Mouse (Mus musculus): ENCODE data around the gene Vamp2. TPM values are rescaled to one million over a fixed set of nuclear protein-coding genes. Genes with fewer than 3 reads are reported as not detected.

Vamp2 gene
- polyA plus RNA-seq, 1 experiment from 2014 or later, result 174 TPM

DNA sequence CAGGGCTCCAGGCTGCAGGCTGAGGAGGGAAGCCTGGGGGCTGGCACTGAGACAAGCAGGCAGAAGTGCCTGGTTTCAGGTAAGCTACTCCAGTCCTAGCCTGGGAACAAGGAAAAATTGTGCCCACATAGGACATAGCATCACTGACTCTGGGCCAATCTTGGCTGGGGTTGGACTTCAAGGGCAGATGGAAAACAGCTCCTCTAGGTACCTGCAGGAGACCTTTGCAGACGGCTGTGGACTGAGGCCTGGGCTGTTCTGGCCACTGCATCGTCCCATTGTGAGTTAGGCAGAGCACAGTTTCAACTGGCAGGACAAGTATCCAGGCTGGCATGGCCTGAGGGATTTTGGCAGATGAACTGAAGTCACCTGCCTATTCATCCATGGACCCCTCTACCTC lies 17.5 kb downstream of the Vamp2 start:
- Histone ChIP-seq H3K9me3 (no peaks in the 10 kb centered on the region), H3K4me2 (replicated peaks) (no peak overlapping the region), H3K4me3 (no peak overlapping the region), H3K27me3 (replicated peaks) (no peaks in the 10 kb centered on the region), H3K9ac (no peak overlapping the region), H3K36me3 (peaks cover 87% of the 10 kb centered on the region), H3K4me1 (no peaks in the 10 kb centered on the region), H3K27ac (no peak overlapping the region)
- ATAC-seq (ENCODE audit: low FRiP score, low read depth), result no peak
- WGBS, result 81% methylated on average over 2 of the region's 2 CpGs

DNA sequence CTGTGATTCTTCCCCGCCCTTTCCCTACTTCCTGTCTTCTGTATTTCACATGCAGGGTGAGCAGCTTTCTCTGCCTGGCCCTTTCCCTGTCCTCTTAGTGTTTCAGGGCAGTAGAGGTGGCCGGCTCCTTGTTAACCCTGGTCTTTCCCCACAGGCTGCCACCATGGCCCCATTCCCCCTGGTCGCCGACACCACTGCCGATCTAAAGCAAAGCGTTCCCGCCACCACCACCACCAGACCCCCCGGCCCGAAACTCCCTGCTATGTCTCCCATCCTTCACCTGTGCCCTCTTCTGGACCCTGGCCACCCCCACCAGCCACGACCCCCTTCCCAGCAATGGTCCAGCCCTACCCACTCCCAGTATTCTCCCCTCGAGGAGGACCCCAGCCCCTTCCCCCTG lies 18.0 kb downstream of the Vamp2 start:
- H3K4me3 ChIP-seq, result no peak overlapping the region
- H3K9me3 ChIP-seq, result no peaks in the 10 kb centered on the region
- H3K4me1 ChIP-seq, result no peaks in the 10 kb centered on the region
- H3K9ac ChIP-seq, result no peak overlapping the region
- peaks cover 82% of the 10 kb centered on the region for H3K36me3 ChIP-seq
- no peak for ATAC-seq (ENCODE audit: low FRiP score, low read depth)
- H3K4me2 ChIP-seq (replicated peaks), result no peak overlapping the region
- H3K27me3 ChIP-seq (replicated peaks), result no peaks in the 10 kb centered on the region
- 94% methylated on average over 11 of the region's 11 CpGs for WGBS
- no peak overlapping the region for H3K27ac ChIP-seq

DNA sequence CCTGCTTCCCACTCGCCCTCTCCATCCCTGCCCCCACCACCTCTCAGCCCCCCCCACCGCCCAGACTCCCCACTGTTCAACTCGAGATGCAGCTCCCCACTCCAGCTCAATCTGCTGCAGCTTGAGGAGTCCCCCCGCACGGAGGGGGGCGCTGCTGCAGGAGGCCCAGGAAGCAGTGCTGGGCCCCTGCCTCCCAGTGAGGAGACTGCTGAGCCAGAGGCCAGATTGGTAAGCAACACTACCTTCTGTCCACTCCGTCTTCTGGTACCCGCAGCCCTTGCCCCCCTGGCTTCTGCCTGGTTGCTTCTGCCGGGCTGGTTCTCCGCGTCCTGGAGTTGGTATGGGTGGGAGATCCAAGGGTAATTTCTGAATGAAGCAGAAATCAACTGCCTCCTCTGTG lies 18.6 kb downstream of the Vamp2 start:
- H3K4me3 ChIP-seq, result no peak overlapping the region
- H3K36me3 ChIP-seq, result peaks cover 77% of the 10 kb centered on the region

DNA sequence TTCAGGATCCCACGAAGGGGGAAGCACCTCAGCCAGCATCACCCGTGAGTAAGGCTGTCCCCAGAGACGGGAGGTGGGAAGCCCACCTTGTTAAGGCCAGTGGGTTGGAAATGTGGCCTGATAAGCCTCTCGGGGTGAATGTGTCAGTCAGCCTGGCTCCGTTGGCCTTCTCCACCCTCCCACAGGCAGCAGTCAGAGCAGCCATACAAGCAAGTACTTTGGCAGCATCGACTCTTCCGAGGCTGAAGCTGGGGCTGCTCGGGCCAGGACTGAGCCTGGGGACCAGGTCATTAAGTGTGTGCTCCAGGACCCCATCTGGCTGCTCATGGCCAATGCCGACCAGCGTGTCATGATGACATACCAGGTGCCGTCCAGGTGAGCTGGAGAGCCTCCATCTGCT lies 19.4 kb downstream of the Vamp2 start:
- Histone ChIP-seq H3K27ac (no peak overlapping the region), H3K4me3 (no peak overlapping the region), H3K4me2 (replicated peaks) (no peak overlapping the region), H3K27me3 (replicated peaks) (no peaks in the 10 kb centered on the region), H3K9me3 (no peaks in the 10 kb centered on the region), H3K36me3 (peaks cover 69% of the 10 kb centered on the region), H3K4me1 (no peaks in the 10 kb centered on the region), H3K9ac (no peak overlapping the region)
- no peak for ATAC-seq (ENCODE audit: low FRiP score, low read depth)
- WGBS, result 92% methylated on average over 11 of the region's 11 CpGs

More for the DNA sequence above, 18.6 kb downstream of the Vamp2 start:
- ATAC-seq (ENCODE audit: low FRiP score, low read depth), result no peak
- H3K27ac ChIP-seq, result no peak overlapping the region
- no peak overlapping the region for H3K4me2 ChIP-seq (replicated peaks)
- WGBS, result 92% methylated on average over 11 of the region's 11 CpGs
- H3K4me1 ChIP-seq, result no peaks in the 10 kb centered on the region
- no peak overlapping the region for H3K9ac ChIP-seq
- no peaks in the 10 kb centered on the region for H3K27me3 ChIP-seq (replicated peaks)
- no peaks in the 10 kb centered on the region for H3K9me3 ChIP-seq

DNA sequence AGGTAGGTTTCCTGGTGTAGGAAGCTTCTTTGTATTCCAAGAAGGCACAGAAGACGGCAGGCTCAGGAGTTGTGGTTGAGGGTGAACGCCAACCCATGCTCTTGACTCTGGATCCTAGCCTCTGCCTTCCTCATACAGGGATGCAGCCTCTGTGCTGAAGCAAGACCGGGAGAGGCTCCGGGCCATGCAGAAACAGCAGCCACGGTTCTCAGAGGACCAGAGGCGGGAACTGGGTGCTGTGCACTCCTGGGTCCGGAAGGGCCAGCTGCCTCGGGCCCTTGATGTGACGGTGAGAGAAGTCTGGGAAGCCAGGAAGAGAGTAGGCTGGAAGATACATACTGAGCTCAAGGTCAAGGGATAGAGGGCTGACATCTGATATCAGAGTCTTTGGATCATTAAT lies 19.9 kb downstream of the Vamp2 start:
- peaks cover 63% of the 10 kb centered on the region for H3K36me3 ChIP-seq
- WGBS, result 94% methylated on average over 9 of the region's 9 CpGs

DNA sequence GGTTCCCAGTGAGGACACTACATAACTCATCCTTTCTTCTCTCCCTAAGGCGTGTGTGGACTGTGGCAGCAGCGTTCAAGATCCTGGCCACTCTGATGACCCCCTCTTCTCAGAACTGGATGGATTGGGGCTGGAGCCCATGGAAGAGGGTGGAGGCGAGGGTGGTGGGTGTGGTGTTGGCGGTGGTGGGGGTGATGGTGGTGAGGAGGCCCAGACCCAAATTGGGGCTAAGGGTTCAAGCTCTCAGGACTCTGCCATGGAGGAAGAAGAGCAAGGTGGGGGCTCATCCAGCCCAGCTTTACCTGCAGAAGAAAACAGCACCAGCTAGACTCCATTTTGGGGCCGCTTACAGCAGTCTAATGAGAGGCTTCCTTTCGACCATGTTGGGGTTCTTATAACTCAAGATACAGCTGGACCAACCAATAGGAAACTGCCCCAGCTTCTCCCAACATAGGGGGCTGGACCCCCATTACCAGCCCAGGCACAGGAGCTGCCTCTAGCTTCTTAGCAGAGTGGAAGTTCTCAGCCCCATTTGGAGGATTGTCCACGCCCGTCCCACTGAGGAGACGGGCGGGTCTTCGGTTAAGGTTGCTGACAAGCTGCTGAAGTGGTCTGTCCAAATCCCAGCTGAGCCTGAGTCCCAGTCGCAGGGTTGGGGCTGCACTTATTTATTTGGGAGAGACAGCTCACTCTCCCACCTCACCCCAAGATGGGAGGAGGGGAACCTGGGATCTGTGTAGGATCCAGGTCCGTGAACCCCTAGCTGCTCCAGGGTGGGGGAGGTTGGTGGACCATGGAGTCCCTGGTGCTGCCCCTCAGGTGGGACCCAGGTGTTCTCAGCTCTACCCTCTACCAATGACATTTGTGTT lies 21.0 kb downstream of the Vamp2 start:
- Histone ChIP-seq H3K27ac (no peak overlapping the region), H3K4me3 (no peak overlapping the region), H3K36me3 (peaks cover 53% of the 10 kb centered on the region), H3K9me3 (no peaks in the 10 kb centered on the region), H3K4me1 (no peaks in the 10 kb centered on the region), H3K27me3 (replicated peaks) (no peaks in the 10 kb centered on the region), H3K4me2 (replicated peaks) (no peak overlapping the region), H3K9ac (no peak overlapping the region)
- no peak for ATAC-seq (ENCODE audit: low FRiP score, low read depth)
- 83% methylated on average over 13 of the region's 13 CpGs for WGBS

More for the DNA sequence above, 19.9 kb downstream of the Vamp2 start:
- no peak for ATAC-seq (ENCODE audit: low FRiP score, low read depth)
- no peak overlapping the region for H3K4me3 ChIP-seq
- no peaks in the 10 kb centered on the region for H3K9me3 ChIP-seq
- no peak overlapping the region for H3K4me2 ChIP-seq (replicated peaks)
- H3K4me1 ChIP-seq, result no peaks in the 10 kb centered on the region
- no peaks in the 10 kb centered on the region for H3K27me3 ChIP-seq (replicated peaks)
- no peak overlapping the region for H3K9ac ChIP-seq
- no peak overlapping the region for H3K27ac ChIP-seq

DNA sequence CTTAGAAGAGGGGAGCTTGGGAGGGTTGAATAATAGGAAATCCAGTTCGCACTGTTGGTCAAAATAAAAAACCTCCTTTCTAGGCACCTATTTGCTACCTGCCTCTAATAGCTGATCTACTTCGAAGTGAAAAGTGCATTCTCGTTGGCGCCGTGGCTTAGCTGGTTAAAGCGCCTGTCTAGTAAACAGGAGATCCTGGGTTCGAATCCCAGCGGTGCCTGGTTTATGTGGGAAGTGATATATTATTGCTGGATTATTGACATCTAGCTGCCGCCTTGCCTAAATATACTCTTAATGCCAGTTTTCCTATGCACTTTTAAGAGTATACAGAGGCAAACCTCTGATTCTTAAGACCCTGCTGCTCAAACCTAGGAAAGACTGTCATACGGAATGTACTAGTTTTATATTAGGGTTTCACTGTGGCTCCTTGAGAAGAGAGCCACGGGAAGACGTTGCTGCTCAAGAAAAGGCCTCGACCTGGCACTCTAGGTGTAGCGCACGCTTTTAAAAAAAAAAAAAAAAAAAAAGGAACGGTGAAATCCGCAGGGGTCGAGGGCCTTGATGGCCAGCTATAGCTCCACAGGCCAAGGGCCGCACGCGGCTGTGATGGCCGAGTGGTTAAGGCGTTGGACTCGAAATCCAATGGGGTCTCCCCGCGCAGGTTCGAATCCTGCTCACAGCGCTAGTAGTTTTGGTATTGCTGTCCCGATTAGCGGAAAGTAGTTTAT lies 22.2 kb downstream of the Vamp2 start:
- H3K27ac ChIP-seq, result no peak overlapping the region
- peaks cover 41% of the 10 kb centered on the region for H3K36me3 ChIP-seq
- ATAC-seq (ENCODE audit: low FRiP score, low read depth), result 0 out of 2 replicates have a peak, but pooled peaks have one; percentile 29
- WGBS, result under 1% methylated on average over 30 of the region's 30 CpGs
- no peaks in the 10 kb centered on the region for H3K9me3 ChIP-seq
- no peak overlapping the region; the same call in 1 of the 2 replicates for H3K9ac ChIP-seq
- peak overlapping the region; percentile 56 for H3K4me2 ChIP-seq (replicated peaks)
- H3K27me3 ChIP-seq (replicated peaks), result no peaks in the 10 kb centered on the region; the same call in 1 of the 2 replicates
- H3K4me3 ChIP-seq, result peak overlapping the region; percentile 39
- no peaks in the 10 kb centered on the region for H3K4me1 ChIP-seq

DNA sequence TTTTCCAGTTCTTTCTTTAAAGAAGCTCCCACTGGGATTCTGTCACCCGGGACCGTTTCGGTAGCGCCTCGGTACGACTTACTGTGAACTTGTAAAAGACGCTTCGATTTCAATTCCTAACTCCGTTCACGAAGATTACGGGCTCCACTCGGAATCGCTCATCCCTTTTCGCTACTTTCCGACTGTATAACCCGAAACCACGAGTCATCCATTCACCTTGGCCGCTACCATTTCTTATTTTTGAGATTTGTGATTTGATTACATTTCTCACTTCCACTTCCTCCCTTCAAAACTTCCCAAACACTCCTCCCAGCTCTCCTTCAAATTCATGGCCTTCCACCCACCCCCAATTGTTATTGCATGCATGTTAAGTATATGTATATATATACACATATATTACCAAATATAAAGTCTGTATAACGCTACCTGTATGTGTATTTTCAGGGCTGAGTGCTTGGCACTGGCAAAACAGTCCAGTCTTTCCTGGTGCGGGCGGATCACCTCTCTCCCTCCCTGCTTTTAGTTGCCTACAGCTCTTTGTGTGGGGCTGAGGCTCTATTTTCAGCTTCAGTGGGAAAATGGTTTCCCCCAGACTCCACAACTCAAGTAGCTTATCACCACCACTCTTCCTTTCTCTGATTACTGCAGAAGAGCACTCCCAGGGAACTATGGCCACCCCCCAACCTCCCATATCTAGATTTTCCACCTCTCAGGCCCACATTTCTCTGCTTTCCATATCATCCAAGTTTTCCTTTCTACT lies 22.9 kb downstream of the Vamp2 start:
- Histone ChIP-seq H3K9ac (no peak overlapping the region; the same call in 1 of the 2 replicates), H3K9me3 (no peaks in the 10 kb centered on the region), H3K4me3 (peak overlapping the region; percentile 39), H3K4me1 (no peaks in the 10 kb centered on the region), H3K27ac (no peak overlapping the region), H3K27me3 (replicated peaks) (no peaks in the 10 kb centered on the region; the same call in 1 of the 2 replicates), H3K4me2 (replicated peaks) (peak overlapping the region; percentile 56), H3K36me3 (peaks cover 34% of the 10 kb centered on the region)
- ATAC-seq (ENCODE audit: low FRiP score, low read depth), result no peak
- 9% methylated on average over 21 of the region's 21 CpGs for WGBS

DNA sequence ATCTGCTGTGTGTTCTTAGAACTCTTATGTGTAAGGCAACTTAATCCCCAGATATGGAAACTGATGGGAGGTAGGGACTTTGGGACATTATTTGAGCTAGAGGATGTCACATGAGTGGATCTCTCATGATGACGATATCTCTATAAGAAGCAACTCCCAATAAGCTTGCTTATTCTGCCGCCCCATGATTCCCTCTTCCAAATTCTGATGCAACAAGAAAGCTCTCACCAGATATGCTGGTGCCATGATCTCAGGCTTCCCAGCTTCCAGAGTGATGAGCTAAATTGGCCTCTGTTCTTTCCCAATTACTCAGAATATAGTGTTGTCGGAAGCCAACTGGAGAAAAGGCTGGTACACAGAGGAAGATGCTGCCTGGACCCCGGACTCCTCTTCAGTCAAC lies 23.6 kb downstream of the Vamp2 start:
- Histone ChIP-seq H3K36me3 (peaks cover 28% of the 10 kb centered on the region), H3K9ac (no peak overlapping the region), H3K4me2 (replicated peaks) (peak overlapping the region; percentile 56), H3K9me3 (no peaks in the 10 kb centered on the region), H3K4me1 (0 out of 2 replicates have a peak, but pooled peaks cover under 1% of the 10 kb centered on the region), H3K27me3 (replicated peaks) (peaks cover 2% of the 10 kb centered on the region; the same call in 1 of the 2 replicates), H3K4me3 (no peak overlapping the region), H3K27ac (no peak overlapping the region)
- no peak for ATAC-seq (ENCODE audit: low FRiP score, low read depth)
- WGBS, result 61% methylated on average over 4 of the region's 4 CpGs

DNA sequence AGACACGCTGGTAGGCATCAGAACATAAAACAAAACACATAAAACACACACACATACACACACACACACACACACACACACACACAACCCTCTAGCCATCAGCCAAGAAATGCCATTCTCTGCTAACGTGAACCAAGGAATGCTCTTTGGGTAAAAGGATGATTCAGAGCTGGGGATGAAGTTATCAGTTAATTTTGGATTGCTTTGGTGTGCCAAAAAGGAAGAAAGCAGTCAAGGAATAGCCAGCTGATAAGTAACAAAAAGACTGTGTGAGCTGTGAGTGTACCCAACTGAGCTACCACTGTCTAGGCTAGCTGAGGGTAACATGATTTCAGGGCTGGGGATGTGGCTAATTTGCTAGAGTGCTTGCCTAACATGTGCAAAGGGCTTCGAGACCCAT lies 25.7 kb downstream of the Vamp2 start:
- peaks cover 4% of the 10 kb centered on the region; the same call in 1 of the 2 replicates for H3K27me3 ChIP-seq (replicated peaks)
- WGBS, result 78% methylated on average over 3 of the region's 3 CpGs
- H3K9ac ChIP-seq, result no peak overlapping the region
- H3K4me2 ChIP-seq (replicated peaks), result no peak overlapping the region
- no peak for ATAC-seq (ENCODE audit: low FRiP score, low read depth)
- no peak overlapping the region for H3K4me3 ChIP-seq
- H3K9me3 ChIP-seq, result no peaks in the 10 kb centered on the region
- H3K36me3 ChIP-seq, result peaks cover 6% of the 10 kb centered on the region
- H3K4me1 ChIP-seq, result peaks cover 10% of the 10 kb centered on the region
- H3K27ac ChIP-seq, result no peak overlapping the region

DNA sequence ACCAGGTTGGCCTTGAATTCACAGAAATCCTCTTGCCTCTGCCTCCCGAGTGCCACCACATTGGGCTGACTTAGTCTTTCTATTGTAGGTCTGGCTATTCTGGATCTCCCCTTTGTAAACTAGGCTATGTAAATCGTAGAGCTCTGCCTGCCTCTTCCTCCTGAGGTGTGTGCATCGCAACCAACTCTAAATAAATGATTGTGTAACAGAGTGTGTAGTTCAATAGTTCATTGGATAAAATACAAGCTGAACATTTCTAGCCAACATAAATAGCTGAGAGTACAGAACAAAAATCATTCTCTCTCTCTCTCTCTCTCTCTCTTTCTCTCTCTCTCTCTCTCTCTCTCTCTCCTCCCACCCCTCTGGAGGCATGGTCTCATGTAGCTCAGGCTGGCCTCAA lies 26.3 kb downstream of the Vamp2 start:
- H3K4me1 ChIP-seq, result peaks cover 17% of the 10 kb centered on the region
- no peak overlapping the region for H3K9ac ChIP-seq
- no peak for ATAC-seq (ENCODE audit: low FRiP score, low read depth)
- peaks cover under 1% of the 10 kb centered on the region; the same call in 1 of the 2 replicates for H3K36me3 ChIP-seq
- H3K4me2 ChIP-seq (replicated peaks), result no peak overlapping the region
- no peak overlapping the region for H3K4me3 ChIP-seq
- H3K9me3 ChIP-seq, result no peaks in the 10 kb centered on the region
- 91% methylated on average over 3 of the region's 3 CpGs for WGBS
- no peak overlapping the region for H3K27ac ChIP-seq
- H3K27me3 ChIP-seq (replicated peaks), result peaks cover 6% of the 10 kb centered on the region; the same call in 1 of the 2 replicates

DNA sequence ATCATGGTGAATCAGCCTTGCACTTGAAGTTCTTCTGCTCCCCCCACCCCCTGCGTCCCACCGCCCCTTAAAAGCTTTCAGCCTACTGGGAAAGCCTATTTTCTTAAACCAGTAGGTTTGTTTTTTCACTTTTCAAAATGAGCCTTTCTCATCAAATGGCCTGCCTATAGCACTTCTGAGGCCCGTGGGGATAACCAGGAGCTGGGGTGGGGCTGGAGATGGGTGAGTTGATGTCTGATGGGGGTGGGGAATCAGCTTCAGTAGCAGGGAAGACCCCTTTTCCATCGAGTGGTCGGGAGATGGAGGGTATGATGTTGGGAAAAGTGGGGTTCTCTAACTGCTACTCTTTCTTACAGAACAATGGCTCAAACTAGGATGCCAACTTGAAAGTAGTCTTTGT lies 28.6 kb downstream of the Vamp2 start:
- Histone ChIP-seq H3K4me2 (replicated peaks) (peak overlapping the region; percentile 97), H3K4me3 (no peak overlapping the region), H3K27me3 (replicated peaks) (peaks cover 16% of the 10 kb centered on the region; the same call in 1 of the 2 replicates), H3K9me3 (no peaks in the 10 kb centered on the region), H3K27ac (no peak overlapping the region), H3K36me3 (no peaks in the 10 kb centered on the region), H3K9ac (no peak overlapping the region), H3K4me1 (peaks cover 36% of the 10 kb centered on the region)
- no peak for ATAC-seq (ENCODE audit: low FRiP score, low read depth)
- WGBS, result 51% methylated on average over 5 of the region's 5 CpGs

Measured in neural tube, embryonic 12.5 days (tissue).